Mouse (Mus musculus) midbrain, embryonic 16.5 days (tissue): ENCODE data around the gene Arpc1a. TPM values are rescaled to one million over a fixed set of nuclear protein-coding genes. Genes with fewer than 3 reads are reported as not detected.
"Not testable (repeated sequence)": the region's sequence is repeated elsewhere in the genome, so short reads cannot be mapped to it uniquely, and the experiment has no call there.

Source experiments
- ATAC-seq: fragments of 200-750 bp; cut with Nextera tagmentation; 2 replicates; pipeline ENCODE4 v1.8.0; 2017; ENCODE audit warnings: moderate TSS enrichment
- H3K27ac ChIP-seq: fragments of 300-500 bp; sonication (generic); 2 replicates; pipeline ENCODE4 v1.5.1; 2014; ENCODE audit warnings: mild to moderate bottlenecking, low read length, mixed read lengths
- H3K27me3 ChIP-seq: fragments of 300-500 bp; sonication (generic); 2 replicates; pipeline ENCODE4 v1.6.1; 2014; ENCODE audit warnings: low read depth, low read length, mixed read lengths; ENCODE audit not compliant: control insufficient read depth, insufficient read depth
- H3K36me3 ChIP-seq: fragments of 300-500 bp; sonication (generic); 2 replicates; pipeline ENCODE4 v1.6.1; 2014; ENCODE audit warnings: mild to moderate bottlenecking, low read length, moderate library complexity, mixed read lengths; ENCODE audit not compliant: control insufficient read depth, insufficient read depth
- H3K4me1 ChIP-seq: fragments of 300-500 bp; sonication (generic); 2 replicates; pipeline ENCODE4 v1.6.1; 2014; ENCODE audit warnings: mild to moderate bottlenecking, low read length, mixed read lengths; ENCODE audit not compliant: control insufficient read depth, insufficient read depth
- H3K4me2 ChIP-seq: fragments of 300-500 bp; sonication (generic); 2 replicates; pipeline ENCODE4 v1.6.1; 2014; ENCODE audit warnings: mild to moderate bottlenecking, low read length, mixed read lengths
- H3K4me3 ChIP-seq: fragments of 300-500 bp; sonication (generic); 2 replicates; pipeline ENCODE4 v1.5.1; 2014; ENCODE audit warnings: low read depth, mild to moderate bottlenecking, low read length, moderate library complexity, mixed read lengths
- H3K9ac ChIP-seq: fragments of 300-500 bp; sonication (generic); 2 replicates; pipeline ENCODE4 v1.6.1; 2014; ENCODE audit warnings: low read depth, low read length, mixed read lengths
- H3K9me3 ChIP-seq: fragments of 300-500 bp; sonication (generic); replicated peaks from 2 replicates; pipeline ENCODE4 v1.6.1; 2014; ENCODE audit warnings: mild to moderate bottlenecking, low read length, mixed read lengths; ENCODE audit not compliant: control insufficient read depth, poor library complexity, severe bottlenecking
- WGBS: fragments of 180-500 bp; shearing (Covaris S2); extraction: QIAGEN DNeasy Blood & Tissue Kit; methylation state at CpG from one replicate; pipeline ENCODE4 v1.1.7; 2014; 5-methylcytosine and 5-hydroxymethylcytosine counted together
- polyA plus RNA-seq: library from polyadenylated mRNA; unstranded; fragments of >200 nt; fragmentation: Nextera tagmentation; extraction: Ambion mirVana; gene quantifications from 2 replicates; pipeline ENCODE4 v1.2.1, GENCODE M21; 2015

Arpc1a gene
- 277 and 284 TPM in 2 replicates for polyA plus RNA-seq

DNA sequence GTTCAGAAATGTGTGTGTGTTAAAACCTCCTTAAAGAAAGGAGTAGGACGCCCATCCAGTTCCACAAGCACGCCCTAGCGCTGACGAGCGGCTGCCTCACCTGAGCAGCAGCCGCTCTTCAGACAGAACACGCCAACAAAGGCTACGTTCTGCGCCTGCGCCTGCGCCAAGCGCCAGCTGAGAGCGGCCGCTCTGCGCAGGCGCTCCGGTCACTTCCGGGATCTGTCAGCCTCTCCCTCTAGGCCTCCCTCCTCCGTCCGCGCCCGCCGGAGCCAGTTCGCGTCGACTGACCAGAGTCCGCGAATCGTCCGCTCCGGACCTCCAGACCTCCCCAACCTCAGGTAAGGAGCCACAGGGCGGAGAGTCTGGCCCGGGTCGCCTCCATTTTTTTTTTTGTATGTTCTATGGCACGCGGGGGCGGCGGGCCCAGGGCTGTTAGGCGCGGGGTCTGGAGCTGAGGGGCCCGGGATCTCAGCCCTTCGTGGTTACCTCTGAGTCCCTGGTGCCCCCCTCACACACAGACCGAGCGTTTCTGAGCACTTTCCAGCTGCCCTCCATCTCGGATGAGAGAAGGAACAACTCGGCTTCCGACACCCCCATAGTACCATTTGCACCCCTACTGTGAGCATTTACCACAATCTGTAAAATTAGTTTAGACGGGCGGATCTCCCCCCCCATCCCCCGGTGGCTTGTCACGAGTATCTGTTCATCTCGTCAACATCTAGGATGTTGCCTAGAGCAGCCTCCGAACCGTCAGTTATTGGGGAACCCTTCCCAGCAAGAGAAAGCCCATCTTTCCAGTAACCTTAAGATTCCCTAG is at the start of gene Arpc1a, which contains the start of gene Kpna7:
Gene Arpc1a, plus strand, starts transcription at position 199 of the 820 bp plus-strand sequence.
Gene Kpna7, minus strand, starts transcription at position 399 of the 820 bp plus-strand sequence.
- H3K4me2 ChIP-seq = peak within 1 kb of the TSS; percentile 85
- peak within 1 kb of the TSS; percentile 85 for H3K27ac ChIP-seq
- peak; percentile 96 for ATAC-seq
- no peaks in the 10 kb centered on the region for H3K36me3 ChIP-seq
- under 1% methylated on average over 54 of the region's 54 CpGs for WGBS
- H3K4me3 ChIP-seq = peak within 1 kb of the TSS; percentile 80
- H3K4me1 ChIP-seq = peaks cover 9% of the 10 kb centered on the region
- peak within 1 kb of the TSS; percentile 94 for H3K9ac ChIP-seq
- H3K9me3 ChIP-seq = no peaks in the 10 kb centered on the region
- H3K27me3 ChIP-seq = no peaks in the 10 kb centered on the region

DNA sequence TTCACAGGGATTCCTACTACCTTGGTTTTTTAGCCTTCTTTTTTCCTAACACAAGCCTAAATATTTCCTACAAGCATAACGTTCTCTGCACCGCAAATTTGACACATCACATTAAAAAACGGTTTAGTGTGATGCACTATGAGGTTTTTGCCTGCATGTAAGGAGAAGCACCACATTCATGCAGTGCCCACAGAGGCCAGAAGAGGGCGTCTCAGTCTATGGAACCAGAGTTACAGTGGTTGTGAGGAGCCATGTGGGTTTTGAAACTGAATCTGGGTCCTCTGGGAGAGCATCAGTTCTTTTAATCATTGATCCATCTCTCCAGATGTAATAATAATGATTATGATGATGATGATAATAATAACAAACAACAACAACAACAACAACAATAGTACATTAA is 42.0 kb upstream of the Arpc1a start:
- Histone ChIP-seq H3K9me3 (no peaks in the 10 kb centered on the region), H3K27ac (no peak overlapping the region), H3K4me3 (no peak overlapping the region), H3K4me2 (no peak overlapping the region), H3K9ac (no peak overlapping the region), H3K36me3 (no peaks in the 10 kb centered on the region), H3K4me1 (no peaks in the 10 kb centered on the region), H3K27me3 (no peaks in the 10 kb centered on the region)
- no peak for ATAC-seq
- 48% methylated on average over 4 of the region's 4 CpGs for WGBS

DNA sequence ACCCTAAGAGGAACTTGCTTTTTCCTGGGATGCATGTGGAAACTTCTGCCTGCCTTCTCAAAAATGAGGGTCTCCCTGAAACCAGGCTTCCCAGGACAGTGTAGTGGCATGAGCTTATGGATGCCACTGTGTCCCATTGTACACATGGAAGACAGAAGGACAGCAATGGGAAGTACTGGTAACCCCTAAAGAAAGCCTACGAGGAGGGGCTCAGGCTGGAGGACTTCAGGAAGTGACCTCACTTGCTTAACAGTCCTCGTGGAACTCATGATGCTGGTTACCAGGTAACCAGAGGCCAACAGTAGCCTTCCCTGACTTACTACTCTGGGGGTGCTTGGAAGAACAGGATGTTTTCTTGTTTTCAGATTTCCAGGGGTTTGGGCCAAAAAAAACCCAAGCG is 40.9 kb upstream of the Arpc1a start, which contains the start of gene 1700018F24Rik:
Gene 1700018F24Rik, plus strand, starts transcription at position 301 of the 400 bp plus-strand sequence.
- ATAC-seq, H3K27ac ChIP-seq, H3K9ac ChIP-seq, H3K36me3 ChIP-seq, H3K4me3 ChIP-seq, H3K9me3 ChIP-seq, H3K4me2 ChIP-seq, H3K27me3 ChIP-seq, H3K4me1 ChIP-seq: not testable (repeated sequence)
- WGBS = 84% methylated on average over 2 of the region's 3 CpGs

DNA sequence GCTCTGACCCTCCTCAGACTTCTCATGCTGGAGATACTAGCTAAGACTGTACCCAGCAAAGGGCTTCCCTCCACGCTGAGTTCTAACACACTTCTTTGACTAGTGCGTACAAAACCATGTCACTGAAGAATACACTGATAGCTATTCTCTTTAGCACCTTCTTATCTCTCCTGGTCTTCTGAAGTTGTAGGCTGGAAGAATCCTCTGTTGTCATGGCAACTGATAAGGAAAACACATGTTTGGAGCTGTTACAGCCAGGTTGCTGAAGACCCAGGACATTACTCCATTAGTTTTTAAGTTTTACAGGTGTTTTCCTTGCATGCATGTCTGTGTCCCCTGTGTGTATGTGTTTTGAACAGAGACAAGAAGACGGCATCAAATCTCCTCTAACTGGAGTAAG is 29.4 kb upstream of the Arpc1a start:
- not testable (repeated sequence) for H3K4me1 ChIP-seq, H3K4me3 ChIP-seq, H3K36me3 ChIP-seq, ATAC-seq, H3K4me2 ChIP-seq, H3K9ac ChIP-seq, H3K27me3 ChIP-seq, H3K27ac ChIP-seq, H3K9me3 ChIP-seq
- 87% methylated on average over 3 of the region's 3 CpGs for WGBS

DNA sequence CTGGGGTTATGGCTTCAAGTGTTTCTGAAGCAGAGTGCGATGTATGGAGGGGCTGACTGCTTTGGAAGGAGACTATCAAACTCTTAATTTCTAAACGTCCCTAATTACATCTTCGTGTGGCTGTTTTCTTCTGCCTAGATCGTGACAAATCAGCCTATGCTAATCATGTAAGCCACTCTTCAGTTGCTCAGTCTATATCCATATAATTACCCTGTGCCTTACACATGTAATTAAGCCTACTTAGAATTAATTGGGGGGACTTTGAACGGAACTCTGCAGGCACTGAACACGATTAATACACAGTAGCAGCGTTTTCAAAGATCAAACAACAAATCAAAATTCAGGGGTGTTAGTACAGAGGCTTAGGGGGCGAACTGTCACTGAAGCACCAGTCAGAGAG is 25.7 kb upstream of the Arpc1a start:
- H3K4me3 ChIP-seq = no peak overlapping the region
- H3K9me3 ChIP-seq = no peaks in the 10 kb centered on the region
- H3K27me3 ChIP-seq = no peaks in the 10 kb centered on the region
- ATAC-seq = no peak
- H3K4me1 ChIP-seq = no peaks in the 10 kb centered on the region
- H3K27ac ChIP-seq = no peak overlapping the region
- H3K36me3 ChIP-seq = no peaks in the 10 kb centered on the region
- H3K9ac ChIP-seq = no peak overlapping the region
- H3K4me2 ChIP-seq = no peak overlapping the region
- 67% methylated on average over 8 of the region's 8 CpGs for WGBS

DNA sequence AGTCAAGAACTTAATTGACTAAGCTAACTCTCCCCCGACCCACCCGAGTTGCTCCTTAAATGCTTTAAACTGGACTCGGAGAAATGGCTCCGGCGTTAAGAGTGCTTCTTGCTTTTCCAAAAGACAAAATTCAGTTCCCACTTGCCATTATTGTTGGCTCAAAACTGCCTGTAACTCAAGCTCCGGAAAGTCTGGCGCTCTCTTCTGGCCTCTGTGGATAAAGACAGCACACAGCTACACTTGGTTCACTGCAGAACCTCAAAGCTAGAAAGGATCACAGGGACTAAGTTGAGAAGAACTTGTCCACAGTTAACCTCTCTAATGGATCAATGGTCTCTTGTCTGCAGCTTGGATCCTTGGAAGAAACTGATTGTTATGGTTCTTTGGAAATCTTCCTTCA is 24.9 kb upstream of the Arpc1a start:
- no peaks in the 10 kb centered on the region for H3K27me3 ChIP-seq
- no peak overlapping the region for H3K4me3 ChIP-seq
- no peak overlapping the region for H3K9ac ChIP-seq
- no peak for ATAC-seq
- H3K9me3 ChIP-seq = no peaks in the 10 kb centered on the region
- H3K4me2 ChIP-seq = no peak overlapping the region
- no peaks in the 10 kb centered on the region for H3K4me1 ChIP-seq
- H3K36me3 ChIP-seq = no peaks in the 10 kb centered on the region
- 93% methylated on average over 7 of the region's 7 CpGs for WGBS
- H3K27ac ChIP-seq = no peak overlapping the region

DNA sequence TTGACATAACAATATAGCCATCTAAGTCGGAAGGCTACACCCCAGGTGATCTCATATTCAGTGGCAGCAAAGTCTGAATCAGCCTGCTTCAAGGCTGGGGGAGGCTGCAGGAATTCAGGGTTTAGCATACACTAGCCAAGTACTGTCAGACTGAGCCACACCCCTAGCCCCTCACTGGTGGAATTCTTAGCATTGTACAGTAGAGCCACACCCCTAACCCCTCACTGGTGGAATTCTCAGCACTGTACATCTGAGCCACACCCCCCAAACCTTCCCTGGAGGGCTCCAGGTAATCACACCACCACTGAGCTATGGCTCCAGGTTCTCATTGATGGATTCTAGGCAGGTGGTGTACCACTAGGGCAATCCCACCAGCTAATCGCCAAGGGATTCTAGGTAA is 24.1 kb upstream of the Arpc1a start:
- WGBS = 82% methylated on average over 2 of the region's 2 CpGs
- Histone ChIP-seq H3K4me1 (no peaks in the 10 kb centered on the region), H3K4me2 (no peak overlapping the region), H3K9me3 (no peaks in the 10 kb centered on the region), H3K4me3 (no peak overlapping the region), H3K27ac (no peak overlapping the region), H3K36me3 (no peaks in the 10 kb centered on the region), H3K9ac (no peak overlapping the region), H3K27me3 (no peaks in the 10 kb centered on the region)
- ATAC-seq = no peak

DNA sequence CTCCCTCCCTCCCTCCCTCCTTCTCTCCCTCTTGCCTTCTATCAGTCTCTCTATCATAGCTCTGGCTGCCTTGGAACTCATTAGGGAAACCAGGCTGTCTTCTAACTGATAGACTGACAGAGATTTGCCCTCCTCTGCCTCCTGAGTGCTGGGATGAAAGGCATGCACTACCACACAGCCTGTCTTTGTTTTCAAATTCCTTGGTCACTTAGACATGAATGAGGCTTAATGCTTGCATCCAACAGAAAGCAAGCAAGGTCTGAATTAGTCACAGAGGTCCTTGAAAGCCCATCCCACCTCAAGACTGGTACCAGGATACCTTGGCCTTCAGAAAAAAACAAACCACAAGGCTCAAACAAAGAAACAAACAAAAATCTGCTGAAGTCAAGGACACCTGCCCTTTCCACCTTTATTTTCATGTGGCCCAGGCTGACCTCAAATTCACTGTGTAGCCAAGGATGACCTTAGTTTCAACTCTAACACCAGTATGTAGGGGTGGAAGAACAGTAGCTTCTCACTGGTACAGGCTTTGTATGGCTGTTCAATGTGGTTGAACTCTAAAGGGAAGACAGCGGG is 18.8 kb upstream of the Arpc1a start:
- no peak for ATAC-seq
- Histone ChIP-seq H3K4me3 (no peak overlapping the region), H3K9me3 (no peaks in the 10 kb centered on the region), H3K4me1 (no peaks in the 10 kb centered on the region), H3K9ac (no peak overlapping the region), H3K27me3 (no peaks in the 10 kb centered on the region), H3K4me2 (no peak overlapping the region), H3K36me3 (no peaks in the 10 kb centered on the region), H3K27ac (no peak overlapping the region)
- WGBS = 94% methylated on average over 1 of the region's 1 CpGs

DNA sequence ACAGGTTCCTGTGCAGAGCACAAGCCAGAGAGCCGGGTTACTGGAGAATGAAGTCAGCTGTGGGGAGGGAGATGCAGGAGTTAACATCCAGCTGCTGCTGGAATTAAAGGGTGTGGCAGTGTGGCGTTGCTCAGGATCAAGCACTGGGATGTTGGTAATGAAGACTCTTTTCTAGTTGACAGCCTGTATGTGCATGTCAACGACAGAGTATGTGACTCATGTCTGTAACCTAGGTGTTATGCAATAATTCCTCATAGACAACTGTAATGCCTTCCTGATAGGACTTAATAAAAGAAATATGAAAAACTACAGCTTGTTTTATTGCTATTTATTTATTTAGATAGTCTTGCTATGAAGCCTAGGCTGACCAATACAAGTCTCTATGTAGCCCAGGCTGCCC is 14.8 kb upstream of the Arpc1a start:
- H3K4me1 ChIP-seq = no peaks in the 10 kb centered on the region
- no peaks in the 10 kb centered on the region for H3K27me3 ChIP-seq
- WGBS = 55% methylated on average over 3 of the region's 3 CpGs

More for the DNA sequence above, 14.8 kb upstream of the Arpc1a start:
- Histone ChIP-seq H3K36me3 (no peaks in the 10 kb centered on the region), H3K9me3 (no peaks in the 10 kb centered on the region), H3K9ac (no peak overlapping the region), H3K4me2 (no peak overlapping the region), H3K27ac (no peak overlapping the region), H3K4me3 (no peak overlapping the region)
- no peak for ATAC-seq
